Mouse (Mus musculus) hindbrain, embryonic 11.5 days (tissue): ENCODE measurements around the gene Sptan1. TPM values are rescaled to one million over a fixed set of nuclear protein-coding genes. Genes with fewer than 3 reads are reported as not detected.

Experiments
- ATAC-seq: fragments of 200-750 bp; cut with Nextera tagmentation; 2 replicates; pipeline ENCODE4 v1.8.0; 2017; ENCODE audit warnings: mild to moderate bottlenecking, moderate TSS enrichment, moderate library complexity; ENCODE audit not compliant: low FRiP score
- DNase-seq: peaks from one replicate; pipeline ENCODE4 v3.0.0-alpha.2; 2015; ENCODE audit warnings: low spot score
- H3K27ac ChIP-seq: fragments of 300-500 bp; sonication (generic); 2 replicates; pipeline ENCODE4 v1.5.1; 2014; ENCODE audit warnings: mild to moderate bottlenecking, low read depth, low read length
- H3K27me3 ChIP-seq: fragments of 300-500 bp; sonication (generic); 2 replicates; pipeline ENCODE4 v1.6.1; 2014; ENCODE audit warnings: mild to moderate bottlenecking, low read length, moderate library complexity, mixed read lengths; ENCODE audit not compliant: control insufficient read depth, insufficient read depth
- H3K36me3 ChIP-seq: fragments of 300-500 bp; sonication (generic); 2 replicates; pipeline ENCODE4 v1.6.1; 2014; ENCODE audit warnings: mild to moderate bottlenecking, low read length, moderate library complexity, mixed read lengths; ENCODE audit not compliant: control insufficient read depth, insufficient read depth
- H3K4me1 ChIP-seq: fragments of 300-500 bp; sonication (generic); replicated peaks from 2 replicates; pipeline ENCODE4 v1.6.1; 2014; ENCODE audit warnings: low read length, mixed read lengths; ENCODE audit not compliant: control insufficient read depth, insufficient read depth
- H3K4me2 ChIP-seq: fragments of 300-500 bp; sonication (generic); replicated peaks from 2 replicates; pipeline ENCODE4 v1.6.1; 2014; ENCODE audit warnings: mild to moderate bottlenecking, low read depth, low read length
- H3K4me3 ChIP-seq: fragments of 300-500 bp; sonication (generic); 2 replicates; pipeline ENCODE4 v1.5.1; 2014; ENCODE audit warnings: low read depth, low read length
- H3K9ac ChIP-seq: fragments of 300-500 bp; sonication (generic); 2 replicates; pipeline ENCODE4 v1.6.1; 2014; ENCODE audit warnings: low read depth, low read length
- H3K9me3 ChIP-seq: fragments of 300-500 bp; sonication (generic); 2 replicates; pipeline ENCODE4 v1.6.1; 2016; ENCODE audit warnings: low read length; ENCODE audit not compliant: control insufficient read depth
- WGBS: fragments of 180-500 bp; shearing (Covaris S2); extraction: QIAGEN DNeasy Blood & Tissue Kit; methylation state at CpG from one replicate; pipeline ENCODE4 v1.1.7; 2014; 5-methylcytosine and 5-hydroxymethylcytosine counted together
- polyA plus RNA-seq: library from polyadenylated mRNA; unstranded; fragments of >200 nt; fragmentation: Nextera tagmentation; extraction: Ambion mirVana; gene quantifications from 2 replicates; pipeline ENCODE4 v1.2.1, GENCODE M21; 2014

Gene Sptan1
- polyA plus RNA-seq, 1 experiment from 2014 or later = 192 TPM

GRCm38 (mm10) chr2:30078760-30079159 is 113.4 kb downstream of the Sptan1 start:
- no peak overlapping the region for H3K4me3 ChIP-seq
- no peaks in the 10 kb centered on the region for H3K36me3 ChIP-seq

GRCm38 (mm10) chr2:30080181-30080800 is 114.9 kb downstream of the Sptan1 start:
- DNase-seq (no peak), ATAC-seq (no peak)
- Histone ChIP-seq H3K4me1 (peaks cover 3% of the 10 kb centered on the region; the same call in 1 of the 2 replicates), H3K9me3 (no peaks in the 10 kb centered on the region), H3K9ac (no peak overlapping the region), H3K27me3 (no peaks in the 10 kb centered on the region), H3K27ac (no peak overlapping the region), H3K4me2 (no peak overlapping the region), H3K4me3 (no peak overlapping the region), H3K36me3 (no peaks in the 10 kb centered on the region)
- 90% methylated on average over 15 of the region's 15 CpGs for WGBS

More at GRCm38 (mm10) chr2:30078760-30079159, 113.4 kb downstream of the Sptan1 start:
- Histone ChIP-seq H3K27ac (no peak overlapping the region), H3K4me1 (peaks cover 3% of the 10 kb centered on the region; the same call in 1 of the 2 replicates), H3K9ac (no peak overlapping the region; the same call in 1 of the 2 replicates), H3K4me2 (no peak overlapping the region; the same call in 1 of the 2 replicates), H3K9me3 (no peaks in the 10 kb centered on the region), H3K27me3 (no peaks in the 10 kb centered on the region)
- ATAC-seq (no peak), DNase-seq (no peak)
- 70% methylated on average over 4 of the region's 4 CpGs for WGBS

Other genes with a start within 250 kb of the Sptan1 start
- gene Gm13420, start 213.9 kb upstream of the Sptan1 start, polyA plus RNA-seq = not detected in 2 replicates
- not detected in 2 replicates for gene Gm13547, start 206.2 kb upstream of the Sptan1 start, polyA plus RNA-seq
- gene Coq4, start 178.1 kb upstream of the Sptan1 start, polyA plus RNA-seq = 37.7 and 39.7 TPM in 2 replicates
- 30.2 and 32.3 TPM in 2 replicates for gene Trub2, start 177.1 kb upstream of the Sptan1 start, polyA plus RNA-seq
- 17.9 and 18.4 TPM in 2 replicates for gene Slc27a4, start 162.9 kb upstream of the Sptan1 start, polyA plus RNA-seq
- gene Urm1, start 145.5 kb upstream of the Sptan1 start, polyA plus RNA-seq = 17.4 and 29.0 TPM in 2 replicates
- gene Cercam, start 96.4 kb upstream of the Sptan1 start, polyA plus RNA-seq = 16.9 and 17.1 TPM in 2 replicates
- 83.2 and 89.0 TPM in 2 replicates for gene Odf2, start 76.3 kb upstream of the Sptan1 start, polyA plus RNA-seq
- gene Gle1, start 30.1 kb upstream of the Sptan1 start, polyA plus RNA-seq = 55.7 and 57.4 TPM in 2 replicates
- gene Wdr34, start 83.3 kb downstream of the Sptan1 start, polyA plus RNA-seq = 30.1 and 33.9 TPM in 2 replicates
- gene Set, start 91.8 kb downstream of the Sptan1 start, polyA plus RNA-seq = 688 and 696 TPM in 2 replicates
- gene Pkn3, start 112.1 kb downstream of the Sptan1 start, polyA plus RNA-seq = 4.5 and 5.2 TPM in 2 replicates
- 27.4 and 32.2 TPM in 2 replicates for gene Zdhhc12, start 128.1 kb downstream of the Sptan1 start, polyA plus RNA-seq
- 6.5 and 9.3 TPM in 2 replicates for gene Zer1, start 159.0 kb downstream of the Sptan1 start, polyA plus RNA-seq
- 16.3 and 20.6 TPM in 2 replicates for gene Tbc1d13, start 168.2 kb downstream of the Sptan1 start, polyA plus RNA-seq
- 15.3 and 15.6 TPM in 2 replicates for gene Endog, start 205.9 kb downstream of the Sptan1 start, polyA plus RNA-seq
- 62.1 and 65.9 TPM in 2 replicates for gene Spout1, start 212.9 kb downstream of the Sptan1 start, polyA plus RNA-seq
- 9.4 and 10.0 TPM in 2 replicates for gene Kyat1, start 240.3 kb downstream of the Sptan1 start, polyA plus RNA-seq